Mouse (Mus musculus) MEL (cell line): ENCODE data around the gene Zfp36l1. TPM values are rescaled to one million over a fixed set of nuclear protein-coding genes. Genes with fewer than 3 reads are reported as not detected.
"Not testable (repeated sequence)": the region's sequence is repeated elsewhere in the genome, so short reads cannot be mapped to it uniquely, and the experiment has no call there.

Source experiments
- DNase-seq: peaks from one replicate; pipeline ENCODE4 v3.0.0; 2011; ENCODE audit warnings: low read depth, low spot score
- H3K27ac ChIP-seq: 2 replicates; pipeline ENCODE4 v1.5.1; 2012; ENCODE audit warnings: low read depth, mild to moderate bottlenecking, control low read depth, low read length, moderate library complexity; ENCODE audit not compliant: control insufficient read depth
- H3K27me3 ChIP-seq, 2 experiments: fragments of 150-350 bp in 1 of 2; sonication (generic) in 1 of 2; 2 replicates each; pipeline ENCODE4 v1.6.1; 2012; ENCODE audit warnings: low read length in 2 of 2, mild to moderate bottlenecking in 2 of 2, improper control_type of control experiment in 1 of 2, moderate library complexity in 1 of 2; ENCODE audit not compliant: insufficient read depth in 2 of 2, control insufficient read depth in 1 of 2
- H3K36me3 ChIP-seq, 2 experiments: 2 replicates each; pipeline ENCODE4 v1.6.1; 2012 to 2014; ENCODE audit warnings: low read length in 2 of 2, improper control_type of control experiment in 1 of 2, inconsistent platforms in 1 of 2, mild to moderate bottlenecking in 1 of 2; ENCODE audit not compliant: insufficient read depth in 2 of 2, control insufficient read depth in 1 of 2
- H3K4me1 ChIP-seq, 2 experiments: fragments of 150-350 bp in 1 of 2; sonication (generic) in 1 of 2; 2 replicates each; pipeline ENCODE4 v1.6.1; 2012; ENCODE audit warnings: low read length in 2 of 2, improper control_type of control experiment in 1 of 2, mild to moderate bottlenecking in 1 of 2; ENCODE audit not compliant: insufficient read depth in 2 of 2, control insufficient read depth in 1 of 2
- H3K4me3 ChIP-seq, 2 experiments: fragments of 150-350 bp in 1 of 2; sonication (generic) in 1 of 2; 2 replicates each; pipeline ENCODE4 v1.5.1; 2012; ENCODE audit warnings: low read depth in 2 of 2, low read length in 2 of 2, mild to moderate bottlenecking in 2 of 2, moderate library complexity in 2 of 2, control low read depth in 1 of 2, improper control_type of control experiment in 1 of 2; ENCODE audit not compliant: control insufficient read depth in 1 of 2, insufficient read depth in 1 of 2
- H3K79me2 ChIP-seq: 2 replicates; pipeline ENCODE4 v1.6.1; 2012; ENCODE audit warnings: mild to moderate bottlenecking, low read length, moderate library complexity; ENCODE audit not compliant: control insufficient read depth, poor library complexity, insufficient read depth
- H3K9ac ChIP-seq: 2 replicates; pipeline ENCODE4 v1.6.1; 2012; ENCODE audit warnings: low read depth, mild to moderate bottlenecking, control low read depth, low read length, moderate library complexity; ENCODE audit not compliant: control insufficient read depth, poor library complexity, severe bottlenecking
- H3K9me3 ChIP-seq: fragments of 150-350 bp; sonication (generic); replicated peaks from 2 replicates; pipeline ENCODE4 v1.6.1; 2012; ENCODE audit warnings: mild to moderate bottlenecking, low read length, improper control_type of control experiment, moderate library complexity; ENCODE audit not compliant: insufficient read depth
- CHD1 ChIP-seq: IDR thresholded peaks from 2 replicates; pipeline ENCODE4 v1.6.1; 2012; ENCODE audit warnings: low read depth, mild to moderate bottlenecking, inconsistent platforms, low read length, improper control_type of control experiment
- CTCF ChIP-seq, 3 experiments: IDR thresholded peaks in 2 of 3; conservative IDR thresholded peaks in 1 of 3; 2 replicates each; pipeline ENCODE4 v1.5.1; 2011 to 2012; ENCODE audit warnings: low read length in 3 of 3, low read depth in 2 of 3, mild to moderate bottlenecking in 2 of 3, improper control_type of control experiment in 1 of 3, inconsistent platforms in 1 of 3, mixed read lengths in 1 of 3, moderate library complexity in 1 of 3; ENCODE audit not compliant: control insufficient read depth in 1 of 3, insufficient read depth in 1 of 3, poor library complexity in 1 of 3, severe bottlenecking in 1 of 3
- EP300 ChIP-seq, 2 experiments: IDR thresholded peaks; 2 replicates each; pipeline ENCODE4 v1.6.1; 2011; ENCODE audit warnings: improper control_type of control experiment in 2 of 2, low read length in 2 of 2, low read depth in 1 of 2, mild to moderate bottlenecking in 1 of 2
- MAZ ChIP-seq: IDR thresholded peaks from 2 replicates; pipeline ENCODE4 v1.6.1; 2012; ENCODE audit warnings: low read depth, mild to moderate bottlenecking, inconsistent platforms, low read length, improper control_type of control experiment
- POLR2AphosphoS2 ChIP-seq: IDR thresholded peaks from 2 replicates; pipeline ENCODE4 v1.6.1; 2011; ENCODE audit warnings: low read length, improper control_type of control experiment
- RAD21 ChIP-seq: IDR thresholded peaks from 2 replicates; pipeline ENCODE4 v1.6.1; 2011; ENCODE audit warnings: mild to moderate bottlenecking, low read depth, low read length, improper control_type of control experiment
- SMC3 ChIP-seq: IDR thresholded peaks from 2 replicates; pipeline ENCODE4 v1.6.1; 2011; ENCODE audit warnings: low read depth, low read length, improper control_type of control experiment
- TBP ChIP-seq: IDR thresholded peaks from 2 replicates; pipeline ENCODE4 v1.8.0; 2011; ENCODE audit warnings: low read depth, low read length, improper control_type of control experiment
- ZC3H11A ChIP-seq: IDR thresholded peaks from 2 replicates; pipeline ENCODE4 v1.6.1; 2012; ENCODE audit warnings: low read depth, mild to moderate bottlenecking, inconsistent platforms, low read length, improper control_type of control experiment
- ZNF384 ChIP-seq: IDR thresholded peaks from 2 replicates; pipeline ENCODE4 v1.6.1; 2012; ENCODE audit warnings: low read depth, mild to moderate bottlenecking, inconsistent platforms, low read length, improper control_type of control experiment
- polyA plus RNA-seq, 2 experiments: library from polyadenylated mRNA; stranded (reverse) in 1 of 2; unstranded in 1 of 2; fragments of >175 nt in 1 of 2; fragments of >200 nt in 1 of 2; gene quantifications; 2 replicates each; pipeline versions ENCODE4 v1.2.1 to v1.2.4; 2012; ENCODE audit warnings: low replicate concordance in 2 of 2, low read depth in 1 of 2; ENCODE audit not compliant: insufficient read length in 2 of 2, insufficient read depth in 1 of 2, missing spikeins in 1 of 2
- total RNA-seq: library from RNA; depleted of rRNA; stranded (reverse); fragments of 300-350 nt; gene quantifications from 2 replicates; pipeline ENCODE4 v1.2.3, GENCODE M21; 2012

Zfp36l1 gene
- total and polyA plus RNA-seq, 3 experiments, result 1.2 to 22.5 TPM; not detected in 1

GRCm38 (mm10) chr12:80109753-80110545, 2.9 kb downstream of the Zfp36l1 start:
- Histone ChIP-seq H3K4me1 (no peaks in the 10 kb centered on the region), H3K9me3 (no peaks in the 10 kb centered on the region), H3K27me3 (no peaks in the 10 kb centered on the region), H3K9ac (no peak overlapping the region), H3K79me2 (peaks cover 28% of the 10 kb centered on the region), H3K27ac (no peak overlapping the region), H3K4me3 (no peak overlapping the region), H3K36me3 (0 out of 4 replicates have a peak, but pooled peaks cover 0 to 2% of the 10 kb centered on the region in 2 experiments)
- DNase-seq, result no peak
- TF ChIP-seq TBP, result no peak
- no peak for TF ChIP-seq CHD1
- no peak for TF ChIP-seq SMC3
- no peak for TF ChIP-seq POLR2AphosphoS2

GRCm38 (mm10) chr12:80108896-80109668, 3.7 kb downstream of the Zfp36l1 start:
- H3K27me3 ChIP-seq, H3K4me3 ChIP-seq: not testable (repeated sequence)
- H3K79me2 ChIP-seq, result peaks cover 27% of the 10 kb centered on the region
- peak; percentile 83 for DNase-seq
- TF ChIP-seq SMC3 (peak; percentile 85), EP300 (IDR thresholded peaks at IDR 0.05; ENCODE audit: low read depth in 1 of 2, low read length in 2 of 2) (0 out of 4 replicates have a peak, but pooled peaks of 1 of the 2 experiments have one; percentile 32), RAD21 (peak; percentile 61), CTCF (IDR thresholded peaks at IDR 0.05 in 2 of 3, conservative IDR thresholded peaks at IDR 0.05 in 1 of 3; ENCODE audit: control insufficient read depth in 1 of 3, insufficient read depth in 1 of 3, low read depth in 2 of 3, low read length in 3 of 3, poor library complexity in 1 of 3, severe bottlenecking in 1 of 3) (peak; percentile 42 to 85 (median 81); a peak in 5 of 6 replicates), MAZ (peak; percentile 68; the same call in 1 of the 2 replicates), ZNF384 (peak; percentile 46; the same call in 1 of the 2 replicates), ZC3H11A (peak; percentile 68)
- TF ChIP-seq, all 39 proteins: peak for 7; not testable (repeated sequence) for 32
- not testable (repeated sequence) for H3K4me1 ChIP-seq, H3K9ac ChIP-seq, H3K9me3 ChIP-seq, H3K36me3 ChIP-seq, H3K27ac ChIP-seq
